Mouse (Mus musculus): ENCODE data around the gene Glis1. TPM values are rescaled to one million over a fixed set of nuclear protein-coding genes. Genes with fewer than 3 reads are reported as not detected.

Gene Glis1
- total RNA-seq, 1 experiment = 0.98 TPM

DNA sequence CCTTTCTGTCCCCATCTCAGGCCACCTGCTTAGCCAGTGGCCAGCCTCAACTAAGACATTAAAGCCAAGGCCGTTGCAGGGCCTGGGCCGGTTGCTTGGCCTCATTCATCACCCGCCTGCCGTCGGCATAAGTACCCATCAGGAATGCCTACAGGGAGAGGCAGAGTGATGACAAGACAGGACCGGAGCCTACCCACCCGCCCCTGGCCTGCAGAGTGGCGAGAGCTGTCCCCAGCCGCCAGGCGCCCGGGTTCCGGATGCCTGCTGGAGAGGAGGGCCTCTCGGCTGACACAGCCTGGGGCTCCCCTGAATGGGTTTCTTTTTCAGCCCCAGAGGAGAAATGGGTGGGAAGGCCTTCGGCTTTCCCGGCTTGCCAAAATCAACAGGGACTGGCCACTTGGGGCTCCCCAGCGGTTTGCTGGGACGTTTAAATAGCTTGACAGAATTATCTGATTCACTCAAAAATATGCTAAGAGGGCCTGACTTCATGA lies 194.6 kb downstream of the Glis1 start:
- no peak overlapping the region for H3K27ac ChIP-seq (ENCODE audit: insufficient read depth, low read depth, low read length, poor library complexity, severe bottlenecking)
- no peak for TF ChIP-seq ZNF384 (IDR thresholded peaks at IDR 0.05; ENCODE audit: low read depth, low read length)
- no peaks in the 10 kb centered on the region for H3K9me3 ChIP-seq (ENCODE audit: control insufficient read depth, insufficient read depth, low read depth, low read length)
- in situ Hi-C loops (cut with MboI; ENCODE audit: low sequenced_read_pairs in 2 of 2, unreplicated experiment in 2 of 2) = no loop called here
- H3K36me3 ChIP-seq (ENCODE audit: control insufficient read depth, insufficient read depth, low read length, poor library complexity, severe bottlenecking) = no peaks in the 10 kb centered on the region
- H3K4me3 ChIP-seq (ENCODE audit: insufficient read depth in 1 of 2, low read depth in 1 of 2, low read length in 2 of 2, poor library complexity in 1 of 2, severe bottlenecking in 1 of 2) = no peak overlapping the region
- DNase-seq (ENCODE audit: low read depth, low spot score) = no peak
- no peak overlapping the region for H3K9ac ChIP-seq (ENCODE audit: insufficient read depth, low read depth, low read length, poor library complexity, severe bottlenecking)
- H3K4me1 ChIP-seq (ENCODE audit: control insufficient read depth in 2 of 2, insufficient read depth in 2 of 2, low read length in 2 of 2, poor library complexity in 1 of 2) = no peaks in the 10 kb centered on the region

DNA sequence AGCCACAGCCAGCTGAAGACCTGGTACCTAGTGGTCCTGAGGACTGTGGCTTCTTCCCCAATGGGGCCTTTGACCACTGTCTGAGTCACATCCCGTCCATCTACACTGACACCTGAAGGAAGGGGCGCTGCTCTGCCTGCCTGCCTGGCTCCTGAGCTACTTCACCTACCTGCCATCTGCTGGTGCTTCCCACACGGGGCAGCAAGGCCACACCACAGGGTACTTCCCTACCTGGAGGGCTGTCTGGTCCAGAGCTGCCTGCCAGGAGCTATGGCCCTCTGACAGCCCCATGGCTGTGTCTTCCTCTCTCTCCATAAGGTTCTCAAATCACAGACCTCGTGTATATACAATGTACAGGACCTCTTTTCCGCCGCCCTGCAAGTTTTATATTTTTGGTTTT lies 200.2 kb downstream of the Glis1 start:
- DNase-seq (ENCODE audit: low read depth, low spot score) = no peak
- H3K27ac ChIP-seq (ENCODE audit: insufficient read depth, low read depth, low read length, poor library complexity, severe bottlenecking) = no peak overlapping the region

DNA sequence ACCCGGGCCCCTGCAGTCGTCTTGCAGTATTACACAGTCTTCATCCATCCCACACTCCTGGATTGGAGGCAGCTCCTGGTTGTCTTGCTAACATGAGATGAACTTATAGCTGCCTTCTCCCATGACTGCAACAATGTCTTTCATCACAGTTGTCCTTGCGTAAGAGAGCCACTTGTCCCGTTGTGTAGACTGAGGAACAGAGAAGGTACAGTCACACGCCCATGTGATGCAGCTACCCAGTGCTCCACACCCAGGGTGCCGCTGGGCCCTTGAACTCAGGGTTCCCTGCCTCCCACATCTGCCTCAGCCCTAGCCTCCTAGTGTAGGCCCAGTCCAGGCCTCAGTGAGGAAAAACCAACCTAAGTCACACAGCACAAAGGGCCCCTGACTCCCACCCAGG lies 201.7 kb downstream of the Glis1 start:
- Histone ChIP-seq H3K9me3 (ENCODE audit: control insufficient read depth, insufficient read depth, low read depth, low read length) (no peaks in the 10 kb centered on the region), H3K27ac (ENCODE audit: insufficient read depth, low read depth, low read length, poor library complexity, severe bottlenecking) (no peak overlapping the region), H3K4me1 (ENCODE audit: control insufficient read depth in 2 of 2, insufficient read depth in 2 of 2, low read length in 2 of 2, poor library complexity in 1 of 2) (no peaks in the 10 kb centered on the region), H3K9ac (ENCODE audit: insufficient read depth, low read depth, low read length, poor library complexity, severe bottlenecking) (no peak overlapping the region), H3K4me3 (ENCODE audit: insufficient read depth in 1 of 2, low read depth in 1 of 2, low read length in 2 of 2, poor library complexity in 1 of 2, severe bottlenecking in 1 of 2) (no peak overlapping the region), H3K36me3 (ENCODE audit: control insufficient read depth, insufficient read depth, low read length, poor library complexity, severe bottlenecking) (no peaks in the 10 kb centered on the region)
- in situ Hi-C loops (cut with MboI; ENCODE audit: low sequenced_read_pairs in 2 of 2, unreplicated experiment in 2 of 2) = no loop called here
- DNase-seq (ENCODE audit: low read depth, low spot score) = no peak
- no peak for TF ChIP-seq HCFC1 (IDR thresholded peaks at IDR 0.05; ENCODE audit: borderline replicate concordance, insufficient read depth, low read length)

More for the DNA sequence above, 200.2 kb downstream of the Glis1 start:
- TF ChIP-seq CHD2 (IDR thresholded peaks at IDR 0.05; ENCODE audit: low read depth, low read length) (no peak), MAFK (IDR thresholded peaks at IDR 0.05; ENCODE audit: insufficient read depth, low read depth, low read length) (no peak), ZC3H11A (IDR thresholded peaks at IDR 0.05; ENCODE audit: borderline replicate concordance, low read depth, low read length) (no peak), HCFC1 (IDR thresholded peaks at IDR 0.05; ENCODE audit: borderline replicate concordance, insufficient read depth, low read length) (no peak), ZNF384 (IDR thresholded peaks at IDR 0.05; ENCODE audit: low read depth, low read length) (no peak)
- H3K4me3 ChIP-seq (ENCODE audit: insufficient read depth in 1 of 2, low read depth in 1 of 2, low read length in 2 of 2, poor library complexity in 1 of 2, severe bottlenecking in 1 of 2) = no peak overlapping the region
- H3K9me3 ChIP-seq (ENCODE audit: control insufficient read depth, insufficient read depth, low read depth, low read length) = no peaks in the 10 kb centered on the region
- H3K4me1 ChIP-seq (ENCODE audit: control insufficient read depth in 2 of 2, insufficient read depth in 2 of 2, low read length in 2 of 2, poor library complexity in 1 of 2) = no peaks in the 10 kb centered on the region
- in situ Hi-C loops (cut with MboI; ENCODE audit: low sequenced_read_pairs in 2 of 2, unreplicated experiment in 2 of 2) = no loop called here
- H3K36me3 ChIP-seq (ENCODE audit: control insufficient read depth, insufficient read depth, low read length, poor library complexity, severe bottlenecking) = no peaks in the 10 kb centered on the region
- no peak overlapping the region for H3K9ac ChIP-seq (ENCODE audit: insufficient read depth, low read depth, low read length, poor library complexity, severe bottlenecking)

DNA sequence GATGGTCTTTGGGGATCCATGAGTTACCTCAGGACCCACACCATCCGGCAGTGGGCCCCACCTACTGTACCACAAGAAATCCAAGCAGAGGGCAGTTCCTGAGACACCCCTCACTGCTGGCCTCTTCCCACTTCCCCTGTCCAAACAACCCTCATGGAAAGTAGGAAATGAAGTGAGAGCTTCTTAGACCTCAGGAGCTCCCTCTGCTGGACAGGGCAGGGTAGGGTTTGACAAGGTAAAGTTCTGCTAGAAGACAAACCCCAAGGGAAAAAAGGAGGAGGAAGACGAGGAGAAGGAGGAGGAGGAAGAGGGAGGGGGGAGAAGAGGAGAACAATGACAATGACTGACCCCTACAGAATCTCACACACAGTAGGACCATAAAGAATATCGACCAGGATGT lies 203.3 kb downstream of the Glis1 start:
- in situ Hi-C loops (cut with MboI; ENCODE audit: low sequenced_read_pairs in 2 of 2, unreplicated experiment in 2 of 2) = no loop called here
- Histone ChIP-seq H3K4me3 (ENCODE audit: insufficient read depth in 1 of 2, low read depth in 1 of 2, low read length in 2 of 2, poor library complexity in 1 of 2, severe bottlenecking in 1 of 2) (no peak overlapping the region), H3K4me1 (ENCODE audit: control insufficient read depth in 2 of 2, insufficient read depth in 2 of 2, low read length in 2 of 2, poor library complexity in 1 of 2) (0 out of 4 replicates have a peak, but pooled peaks cover 0 to 2% of the 10 kb centered on the region in 2 experiments)

DNA sequence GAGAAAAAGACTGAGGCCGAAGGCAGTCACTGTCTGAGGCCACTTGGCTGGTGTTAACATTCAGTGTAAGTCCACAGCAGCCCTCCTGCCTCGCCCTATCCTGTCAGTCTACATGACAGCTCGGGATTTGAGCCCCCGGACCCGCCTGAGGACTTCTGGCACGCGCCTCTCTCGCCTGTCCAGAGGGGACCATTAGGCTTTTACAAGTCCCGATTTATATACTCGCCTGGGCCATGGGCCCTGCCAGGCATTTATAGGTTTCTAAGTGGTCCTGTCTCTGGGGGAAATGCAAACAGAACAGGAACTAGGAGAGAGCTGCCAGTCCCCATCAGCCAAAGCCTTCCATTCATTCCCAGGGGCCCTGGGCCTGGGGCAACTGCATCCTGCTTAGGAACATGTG lies 203.9 kb downstream of the Glis1 start:
- H3K4me3 ChIP-seq (ENCODE audit: insufficient read depth in 1 of 2, low read depth in 1 of 2, low read length in 2 of 2, poor library complexity in 1 of 2, severe bottlenecking in 1 of 2) = no peak overlapping the region
- in situ Hi-C loops (cut with MboI; ENCODE audit: low sequenced_read_pairs in 2 of 2, unreplicated experiment in 2 of 2) = no loop called here
- H3K9ac ChIP-seq (ENCODE audit: insufficient read depth, low read depth, low read length, poor library complexity, severe bottlenecking) = no peak overlapping the region
- DNase-seq (ENCODE audit: low read depth, low spot score) = no peak
- no peaks in the 10 kb centered on the region for H3K9me3 ChIP-seq (ENCODE audit: control insufficient read depth, insufficient read depth, low read depth, low read length)
- 0 out of 4 replicates have a peak, but pooled peaks cover 0 to 2% of the 10 kb centered on the region in 2 experiments for H3K4me1 ChIP-seq (ENCODE audit: control insufficient read depth in 2 of 2, insufficient read depth in 2 of 2, low read length in 2 of 2, poor library complexity in 1 of 2)
- no peaks in the 10 kb centered on the region for H3K36me3 ChIP-seq (ENCODE audit: control insufficient read depth, insufficient read depth, low read length, poor library complexity, severe bottlenecking)
- TF ChIP-seq ZNF384 (IDR thresholded peaks at IDR 0.05; ENCODE audit: low read depth, low read length) (no peak), CHD2 (IDR thresholded peaks at IDR 0.05; ENCODE audit: low read depth, low read length) (no peak), MAFK (IDR thresholded peaks at IDR 0.05; ENCODE audit: insufficient read depth, low read depth, low read length) (no peak), HCFC1 (IDR thresholded peaks at IDR 0.05; ENCODE audit: borderline replicate concordance, insufficient read depth, low read length) (no peak), ZC3H11A (IDR thresholded peaks at IDR 0.05; ENCODE audit: borderline replicate concordance, low read depth, low read length) (no peak)
- no peak overlapping the region for H3K27ac ChIP-seq (ENCODE audit: insufficient read depth, low read depth, low read length, poor library complexity, severe bottlenecking)

More for the DNA sequence above, 203.3 kb downstream of the Glis1 start:
- Histone ChIP-seq H3K9ac (ENCODE audit: insufficient read depth, low read depth, low read length, poor library complexity, severe bottlenecking) (no peak overlapping the region), H3K9me3 (ENCODE audit: control insufficient read depth, insufficient read depth, low read depth, low read length) (no peaks in the 10 kb centered on the region), H3K36me3 (ENCODE audit: control insufficient read depth, insufficient read depth, low read length, poor library complexity, severe bottlenecking) (no peaks in the 10 kb centered on the region), H3K27ac (ENCODE audit: insufficient read depth, low read depth, low read length, poor library complexity, severe bottlenecking) (no peak overlapping the region)
- no peak for TF ChIP-seq CHD2 (IDR thresholded peaks at IDR 0.05; ENCODE audit: low read depth, low read length)
- no peak for TF ChIP-seq HCFC1 (IDR thresholded peaks at IDR 0.05; ENCODE audit: borderline replicate concordance, insufficient read depth, low read length)
- no peak for TF ChIP-seq MAFK (IDR thresholded peaks at IDR 0.05; ENCODE audit: insufficient read depth, low read depth, low read length)
- TF ChIP-seq ZNF384 (IDR thresholded peaks at IDR 0.05; ENCODE audit: low read depth, low read length) = no peak
- TF ChIP-seq ZC3H11A (IDR thresholded peaks at IDR 0.05; ENCODE audit: borderline replicate concordance, low read depth, low read length) = no peak
- DNase-seq (ENCODE audit: low read depth, low spot score) = peak; percentile 60

Data from ES-E14 (cell line).